ENCODE assay signal across 16 mouse cellular contexts in the genomic region with DNA sequence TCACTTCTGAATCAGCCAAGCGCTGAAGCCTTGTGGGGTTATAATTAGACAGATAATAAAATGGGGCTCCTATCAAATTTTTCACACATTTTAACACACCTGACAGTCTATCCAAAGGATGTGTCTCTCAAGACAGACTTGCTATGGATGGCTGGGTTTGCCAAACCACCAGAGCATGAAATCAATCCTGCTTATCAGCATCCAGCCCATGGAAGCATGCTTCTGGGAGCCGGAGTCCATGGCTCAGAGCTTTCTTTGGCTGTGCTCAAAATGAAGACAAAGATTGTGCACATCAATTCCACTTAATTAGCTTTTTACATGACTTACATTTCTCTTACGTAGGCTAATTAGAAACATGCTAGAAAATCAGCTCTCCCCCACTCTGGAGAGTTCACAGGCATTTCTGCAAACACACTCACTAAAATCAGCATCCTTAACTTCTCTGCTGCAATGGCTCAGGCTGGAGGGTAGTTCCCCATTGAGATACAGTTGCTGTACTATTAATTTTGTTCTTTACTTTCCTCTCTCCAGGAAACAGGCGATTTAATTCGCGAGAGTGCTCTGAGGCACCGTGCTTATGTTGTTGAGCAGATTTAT.
DNase-seq lines count a peak whose midpoint lies in the region; ATAC-seq and TF ChIP-seq lines count a peak whose summit lies in the region.
"Had no signal": no experiment of that assay in that cellular context is flagged by ENCODE, and none has a peak within 500 bp of the region (broad histone marks: within the 10 kb centered on the region; RNA-seq: fewer than 3 reads in every experiment).

No protein-coding gene starts in this region.

- H3K36me3 ChIP-seq in midbrain, embryonic 14.5 days (ENCODE audit: control insufficient read depth, insufficient read depth, low read length): no peaks in the 10 kb centered on the region
- H3K36me3 ChIP-seq in midbrain, embryonic 10.5 days: no peaks in the 10 kb centered on the region
- no peaks in the 10 kb centered on the region for H3K36me3 ChIP-seq in hindbrain, embryonic 16.5 days (ENCODE audit: control insufficient read depth, insufficient read depth, low read length)
- H3K36me3 ChIP-seq: liver, embryonic 13.5 days had no signal

- no peak overlapping the region for H3K4me3 ChIP-seq in midbrain, embryonic 14.5 days (replicated peaks; ENCODE audit: low read depth, low read length)
- no peak overlapping the region for H3K4me3 ChIP-seq in midbrain, embryonic 10.5 days
- no peak overlapping the region for H3K4me3 ChIP-seq in hindbrain, embryonic 16.5 days (ENCODE audit: low read length)
- H3K4me3 ChIP-seq: liver, embryonic 13.5 days had no signal

- 74% methylated on average over 7 of the region's 7 CpGs for WGBS in midbrain, embryonic 14.5 days
- WGBS in midbrain, embryonic 10.5 days: 87% methylated on average over 7 of the region's 7 CpGs
- WGBS in hindbrain, embryonic 16.5 days: 56% methylated on average over 7 of the region's 7 CpGs

- H3K4me1 ChIP-seq in midbrain, embryonic 14.5 days (ENCODE audit: control insufficient read depth, insufficient read depth, low read length): no peaks in the 10 kb centered on the region
- no peaks in the 10 kb centered on the region for H3K4me1 ChIP-seq in midbrain, embryonic 10.5 days
- H3K4me1 ChIP-seq in hindbrain, embryonic 16.5 days (ENCODE audit: control insufficient read depth, insufficient read depth, low read depth, low read length): no peaks in the 10 kb centered on the region
- H3K4me1 ChIP-seq: liver, embryonic 13.5 days had no signal

- intact Hi-C loops in left cerebral cortex, postnatal 14 days (cut with DNase I): no loop called here

- no peak overlapping the region for H3K27ac ChIP-seq in midbrain, embryonic 14.5 days (replicated peaks; ENCODE audit: low read depth, low read length)
- no peak overlapping the region for H3K27ac ChIP-seq in midbrain, embryonic 10.5 days (replicated peaks)
- no peak overlapping the region for H3K27ac ChIP-seq in hindbrain, embryonic 16.5 days (ENCODE audit: low read depth, low read length)
- H3K27ac ChIP-seq: liver, embryonic 13.5 days had no signal

- no peak for TF ChIP-seq CTCF in brain, embryonic 14.5 days (IDR thresholded peaks at IDR 0.05; ENCODE audit: borderline replicate concordance, extremely low read depth, insufficient read depth, insufficient read length)

- no peak for ATAC-seq in midbrain, embryonic 14.5 days (ENCODE audit: low FRiP score, low TSS enrichment)
- ATAC-seq in hindbrain, embryonic 16.5 days: peak; percentile 86
- ATAC-seq: lung, postnatal 0 days had no signal

- no peaks in the 10 kb centered on the region for H3K9me3 ChIP-seq in midbrain, embryonic 14.5 days (ENCODE audit: control insufficient read depth, low read length)
- no peaks in the 10 kb centered on the region for H3K9me3 ChIP-seq in midbrain, embryonic 10.5 days (replicated peaks)
- no peaks in the 10 kb centered on the region for H3K9me3 ChIP-seq in hindbrain, embryonic 16.5 days (ENCODE audit: control insufficient read depth, low read length)
- H3K9me3 ChIP-seq: liver, embryonic 13.5 days had no signal

- no peak for TF ChIP-seq POLR2A in brain, embryonic 14.5 days (IDR thresholded peaks at IDR 0.05; ENCODE audit: borderline replicate concordance, extremely low read depth, insufficient read depth, insufficient read length, poor library complexity, severe bottlenecking)

- DNase-seq in midbrain, embryonic 14.5 days: peak; percentile 39
- DNase-seq in midbrain, embryonic 10.5 days (ENCODE audit: low spot score): no peak
- peak; percentile 53 for DNase-seq in brain, embryonic 14.5 days (ENCODE audit: low read depth)
- peak; percentile 33 for DNase-seq in retina, postnatal 1 day
- DNase-seq in left cerebral cortex, postnatal 14 days (ENCODE audit: low spot score in 2 of 2): no peak
- DNase-seq in gastrocnemius, postnatal 25 days: no peak
- DNase-seq: adrenal gland, postnatal 10 days; cerebellum, postnatal 36 days; gastrocnemius, postnatal 14 days; heart, postnatal 36 days; kidney, adult 11 months; kidney, postnatal 10 days; liver, embryonic 13.5 days had no signal

- H3K4me2 ChIP-seq in midbrain, embryonic 14.5 days (ENCODE audit: low read length): no peak overlapping the region
- H3K4me2 ChIP-seq in hindbrain, embryonic 16.5 days (ENCODE audit: low read length): no peak overlapping the region
- H3K4me2 ChIP-seq: heart, embryonic 11.5 days; liver, embryonic 13.5 days had no signal

- no peak overlapping the region for H3K9ac ChIP-seq in midbrain, embryonic 14.5 days (replicated peaks; ENCODE audit: low read length)
- no peak overlapping the region for H3K9ac ChIP-seq in hindbrain, embryonic 16.5 days (ENCODE audit: low read depth, low read length)
- H3K9ac ChIP-seq: liver, embryonic 13.5 days had no signal

- no peaks in the 10 kb centered on the region for H3K27me3 ChIP-seq in midbrain, embryonic 14.5 days (ENCODE audit: control insufficient read depth, insufficient read depth, low read length)
- H3K27me3 ChIP-seq in midbrain, embryonic 10.5 days (ENCODE audit: low read depth, poor library complexity, severe bottlenecking): no peaks in the 10 kb centered on the region
- no peaks in the 10 kb centered on the region for H3K27me3 ChIP-seq in hindbrain, embryonic 16.5 days (replicated peaks; ENCODE audit: control insufficient read depth, insufficient read depth, low read length)
- H3K27me3 ChIP-seq: liver, embryonic 13.5 days had no signal

Comparison
In these comparisons a context has a peak if more than half of its experiments do, and no peak if none do; other contexts are left out.
1. DNase-seq: peak in midbrain, embryonic 14.5 days (single experiment), brain, embryonic 14.5 days (single experiment) and retina, postnatal 1 day (single experiment); none in midbrain, embryonic 10.5 days (single experiment), left cerebral cortex, postnatal 14 days (0 of 2) and gastrocnemius, postnatal 25 days (single experiment).